Mouse (Mus musculus) frontal cortex, postnatal 10 days (tissue): ENCODE data around the gene Tbc1d10b.

Experiments used
- DNase-seq, 2 experiments: peaks; one replicate each; pipeline ENCODE4 v3.0.0; 2022; ENCODE audit warnings: low spot score in 2 of 2, mixed read lengths in 1 of 2

Tbc1d10b gene

GRCm38 (mm10) chr7:127162546-127162945 lies 45.7 kb downstream of the Tbc1d10b start:
- no peak for DNase-seq

GRCm38 (mm10) chr7:127157548-127157947 lies 50.7 kb downstream of the Tbc1d10b start:
- no peak for DNase-seq

- DNase-seq, result no peak
These were observed 54.8 kb downstream of the Tbc1d10b start for GRCm38 (mm10) chr7:127153477-127153876.

GRCm38 (mm10) chr7:127152464-127152863 lies 55.8 kb downstream of the Tbc1d10b start:
- DNase-seq, result no peak

- no peak for DNase-seq
These were observed 60.4 kb downstream of the Tbc1d10b start for GRCm38 (mm10) chr7:127147901-127148300.
